Mouse (Mus musculus): ENCODE measurements around the gene Srprb. TPM values are rescaled to one million over a fixed set of nuclear protein-coding genes. Genes with fewer than 3 reads are reported as not detected.

Gene Srprb
- total RNA-seq (2014; rRNA removed) = 41.9 and 43.3 TPM in 2 replicates
- 37.3 and 40.1 TPM in 2 replicates for polyA plus RNA-seq (2015; fragmentation: Nextera tagmentation; extraction: Ambion mirVana)

DNA sequence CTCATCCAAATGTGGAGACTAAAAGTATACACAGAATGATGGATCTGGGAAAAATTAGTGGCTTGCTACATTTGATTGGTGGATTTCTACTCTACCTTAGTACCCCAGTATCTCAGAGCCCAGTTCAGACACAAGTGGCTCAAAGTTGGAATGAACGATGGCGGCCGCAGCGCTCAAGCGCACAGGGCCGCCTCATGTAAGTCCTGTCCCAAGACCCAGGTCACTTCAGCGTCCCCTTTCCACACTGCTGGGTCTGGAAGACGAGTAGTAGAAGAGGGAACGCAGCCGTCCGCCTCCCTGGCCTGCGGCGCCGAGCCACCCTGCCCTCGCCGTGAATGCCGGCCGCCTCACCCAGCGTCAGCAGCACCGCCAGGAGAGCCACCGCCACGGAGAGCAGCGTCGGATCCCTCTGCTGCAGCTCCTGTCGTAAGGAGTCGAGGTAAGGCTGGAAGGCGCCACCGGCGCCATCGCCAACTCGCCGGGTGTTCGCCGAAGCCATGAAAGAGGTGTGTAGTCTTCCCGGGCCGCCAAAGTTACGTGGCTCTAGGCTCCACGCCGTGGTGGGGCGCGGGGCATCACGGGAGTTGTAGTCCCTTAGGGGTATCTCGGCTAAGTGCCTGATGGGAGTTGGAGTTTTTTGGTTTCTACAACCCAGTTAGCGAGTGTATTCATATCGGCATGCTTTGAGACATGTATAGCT is at the start of gene Srprb:
Srprb (minus strand) TSS at position 577 of the 700 bp plus-strand sequence.
- peak within 1 kb of the TSS; percentile 51 for H3K9ac ChIP-seq
- peak within 1 kb of the TSS; percentile 31; the same call in 1 of the 2 replicates for H3K27ac ChIP-seq (ENCODE audit: low read depth, low read length)
- WGBS = under 1% methylated on average over 45 of the region's 45 CpGs
- ATAC-seq (peak; percentile 100), DNase-seq (peak; percentile 94)
- H3K36me3 ChIP-seq (ENCODE audit: insufficient read depth) = peaks cover 17% of the 10 kb centered on the region
- peaks cover 5% of the 10 kb centered on the region; the same call in 1 of the 2 replicates for H3K4me1 ChIP-seq (ENCODE audit: insufficient read depth)
- H3K4me3 ChIP-seq (ENCODE audit: low read depth, low read length) = peak within 1 kb of the TSS; percentile 60
- no peak for TF ChIP-seq CTCF (IDR thresholded peaks at IDR 0.05; ENCODE audit: low read depth)
- H3K9me3 ChIP-seq (ENCODE audit: low read length) = no peaks in the 10 kb centered on the region
- peak within 1 kb of the TSS; percentile 48 for H3K4me2 ChIP-seq (ENCODE audit: low read depth)
- H3K27me3 ChIP-seq (ENCODE audit: insufficient read depth, low read length) = no peaks in the 10 kb centered on the region

DNA sequence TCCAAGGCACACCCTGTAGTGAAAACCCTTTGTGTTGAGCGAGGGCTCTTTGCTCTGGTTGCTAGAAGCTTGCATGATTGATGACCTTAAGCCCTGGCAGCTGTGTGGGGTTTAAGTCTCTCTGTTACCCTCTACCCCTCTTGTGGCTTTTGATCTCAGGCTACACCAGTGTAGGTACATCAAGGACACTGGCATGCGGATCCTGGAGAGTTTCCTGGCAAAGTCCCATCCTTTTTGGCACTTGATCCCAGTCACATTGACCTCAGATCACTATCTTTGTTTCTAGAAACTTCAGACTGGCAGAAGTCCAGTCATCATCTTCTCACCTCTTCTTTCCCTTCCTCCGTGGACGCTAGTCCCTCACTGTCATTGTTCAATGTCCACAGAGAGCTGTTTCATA is 46.7 kb upstream of the Srprb start:
- H3K4me3 ChIP-seq (ENCODE audit: low read depth, low read length) = no peak overlapping the region
- no peak for ATAC-seq
- H3K9ac ChIP-seq = no peak overlapping the region
- no peak for DNase-seq
- H3K27ac ChIP-seq (ENCODE audit: low read depth, low read length) = no peak overlapping the region
- no peak overlapping the region for H3K4me2 ChIP-seq (ENCODE audit: low read depth)
- no peaks in the 10 kb centered on the region for H3K27me3 ChIP-seq (ENCODE audit: insufficient read depth, low read length)
- H3K36me3 ChIP-seq (ENCODE audit: insufficient read depth) = no peaks in the 10 kb centered on the region
- H3K9me3 ChIP-seq (ENCODE audit: low read length) = no peaks in the 10 kb centered on the region; the same call in 1 of the 2 replicates
- TF ChIP-seq CTCF (IDR thresholded peaks at IDR 0.05; ENCODE audit: low read depth) = no peak
- 59% methylated on average over 4 of the region's 4 CpGs for WGBS
- H3K4me1 ChIP-seq (ENCODE audit: insufficient read depth) = no peaks in the 10 kb centered on the region

DNA sequence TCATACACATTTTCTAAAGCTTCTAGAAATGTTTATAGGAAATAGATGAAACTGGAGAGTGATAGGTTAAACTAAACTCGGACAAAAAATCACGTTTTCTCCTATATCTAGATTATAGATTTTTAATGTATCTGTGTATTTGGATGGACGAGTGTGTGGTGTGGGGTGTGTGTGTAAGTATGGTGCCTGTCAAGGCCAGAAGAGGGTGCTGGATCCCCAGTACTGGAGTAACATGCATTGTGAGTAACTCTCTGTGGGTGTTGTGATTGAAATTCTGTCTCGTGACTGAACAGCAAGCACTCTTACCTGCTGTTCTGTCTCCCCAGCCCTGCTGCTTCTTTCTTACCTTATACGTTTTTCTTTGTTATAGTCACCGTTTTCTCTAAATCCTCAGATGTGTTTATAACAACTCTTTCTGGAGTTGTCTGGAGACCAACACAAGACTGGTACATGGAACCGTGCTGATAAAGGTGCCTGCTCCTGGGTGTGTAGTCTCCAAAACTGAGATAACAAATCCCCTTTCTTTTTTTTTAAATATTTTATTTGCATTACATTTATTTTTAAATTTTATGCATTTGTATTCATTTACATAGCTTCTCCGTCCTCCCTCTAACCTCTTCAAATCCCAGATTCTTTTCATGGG is 44.7 kb upstream of the Srprb start:
- Histone ChIP-seq H3K4me1 (ENCODE audit: insufficient read depth) (no peaks in the 10 kb centered on the region), H3K9ac (no peak overlapping the region), H3K27ac (ENCODE audit: low read depth, low read length) (no peak overlapping the region), H3K36me3 (ENCODE audit: insufficient read depth) (no peaks in the 10 kb centered on the region), H3K4me3 (ENCODE audit: low read depth, low read length) (no peak overlapping the region), H3K27me3 (ENCODE audit: insufficient read depth, low read length) (no peaks in the 10 kb centered on the region), H3K4me2 (ENCODE audit: low read depth) (no peak overlapping the region), H3K9me3 (ENCODE audit: low read length) (no peaks in the 10 kb centered on the region)
- peak; percentile 12; the same call in 1 of the 2 replicates for TF ChIP-seq CTCF (IDR thresholded peaks at IDR 0.05; ENCODE audit: low read depth)
- DNase-seq (no peak), ATAC-seq (no peak)
- WGBS = 81% methylated on average over 8 of the region's 8 CpGs

DNA sequence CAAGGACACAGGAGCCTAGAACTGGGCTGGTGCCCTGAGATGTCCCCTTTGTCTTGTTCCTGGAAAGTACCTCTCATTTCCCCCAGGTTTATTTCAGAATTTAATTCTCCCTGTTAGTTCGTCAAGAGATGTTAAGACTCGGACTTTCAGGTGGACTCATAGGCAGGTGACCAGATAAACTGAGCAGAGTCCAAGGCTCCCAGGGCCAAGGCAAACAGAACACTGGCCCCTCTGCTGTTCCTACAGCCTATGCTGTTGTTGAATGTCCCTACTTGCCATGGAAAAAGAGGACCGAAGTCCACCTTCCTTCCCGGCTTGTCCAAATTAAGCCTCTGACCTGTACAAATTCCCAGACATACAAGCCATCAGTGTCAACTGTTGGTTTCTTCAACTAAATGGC is 41.7 kb upstream of the Srprb start:
- Histone ChIP-seq H3K4me1 (ENCODE audit: insufficient read depth) (no peaks in the 10 kb centered on the region), H3K27me3 (ENCODE audit: insufficient read depth, low read length) (no peaks in the 10 kb centered on the region), H3K9me3 (ENCODE audit: low read length) (no peaks in the 10 kb centered on the region), H3K27ac (ENCODE audit: low read depth, low read length) (no peak overlapping the region), H3K36me3 (ENCODE audit: insufficient read depth) (no peaks in the 10 kb centered on the region), H3K4me2 (ENCODE audit: low read depth) (no peak overlapping the region), H3K9ac (no peak overlapping the region), H3K4me3 (ENCODE audit: low read depth, low read length) (no peak overlapping the region)
- DNase-seq = no peak
- 94% methylated on average over 4 of the region's 4 CpGs for WGBS
- TF ChIP-seq CTCF (IDR thresholded peaks at IDR 0.05; ENCODE audit: low read depth) = no peak
- no peak for ATAC-seq

DNA sequence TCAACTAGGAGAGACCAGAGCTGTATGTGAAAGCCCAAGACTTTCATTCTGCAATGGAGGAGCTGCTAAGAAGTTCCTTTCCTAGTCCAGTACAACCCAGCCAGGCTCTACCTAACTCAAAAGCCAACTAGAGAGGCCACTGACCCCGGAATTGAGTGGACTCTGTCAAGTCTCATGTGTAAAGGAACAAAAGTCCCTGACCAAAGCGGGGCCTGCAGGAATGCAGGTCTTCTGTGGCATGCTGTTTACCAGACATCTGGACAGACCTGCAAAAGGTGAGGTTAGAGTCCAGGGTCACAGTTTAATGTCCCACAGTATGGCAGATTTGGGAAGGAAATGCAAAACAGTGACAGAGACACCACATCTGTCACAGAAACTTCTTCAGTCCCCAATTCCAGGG is 39.3 kb upstream of the Srprb start:
- no peak overlapping the region for H3K4me2 ChIP-seq (ENCODE audit: low read depth)
- no peaks in the 10 kb centered on the region for H3K36me3 ChIP-seq (ENCODE audit: insufficient read depth)
- ATAC-seq (no peak), DNase-seq (no peak)
- H3K4me1 ChIP-seq (ENCODE audit: insufficient read depth) = no peaks in the 10 kb centered on the region
- H3K9me3 ChIP-seq (ENCODE audit: low read length) = no peaks in the 10 kb centered on the region
- H3K4me3 ChIP-seq (ENCODE audit: low read depth, low read length) = no peak overlapping the region
- no peak overlapping the region for H3K27ac ChIP-seq (ENCODE audit: low read depth, low read length)
- no peaks in the 10 kb centered on the region for H3K27me3 ChIP-seq (ENCODE audit: insufficient read depth, low read length)
- no peak for TF ChIP-seq CTCF (IDR thresholded peaks at IDR 0.05; ENCODE audit: low read depth)
- WGBS = 78% methylated on average over 2 of the region's 2 CpGs
- no peak overlapping the region for H3K9ac ChIP-seq

DNA sequence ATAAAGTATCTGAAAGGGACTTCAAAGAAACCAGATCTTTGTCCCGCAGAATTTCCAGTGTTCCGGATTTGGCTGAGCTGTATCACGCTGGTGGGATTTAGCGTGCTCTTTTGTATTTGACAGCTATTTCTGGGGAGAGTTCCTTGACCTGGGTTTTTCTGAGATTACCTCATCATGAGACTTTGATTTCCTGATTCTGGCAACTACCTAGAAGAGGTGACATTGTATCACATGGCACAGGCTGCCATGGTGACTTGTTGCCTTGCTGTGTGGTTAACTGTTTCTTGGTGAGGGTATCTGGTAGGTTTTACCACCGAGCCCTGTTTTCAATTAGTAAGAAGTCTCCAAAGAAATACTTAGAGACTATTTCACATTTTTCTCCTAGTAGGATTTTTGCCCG is 37.5 kb upstream of the Srprb start:
- H3K9me3 ChIP-seq (ENCODE audit: low read length) = no peaks in the 10 kb centered on the region
- no peak overlapping the region for H3K9ac ChIP-seq
- no peak overlapping the region for H3K27ac ChIP-seq (ENCODE audit: low read depth, low read length)
- H3K4me3 ChIP-seq (ENCODE audit: low read depth, low read length) = no peak overlapping the region
- no peak for DNase-seq
- 90% methylated on average over 6 of the region's 6 CpGs for WGBS
- no peaks in the 10 kb centered on the region for H3K4me1 ChIP-seq (ENCODE audit: insufficient read depth)
- no peak for TF ChIP-seq CTCF (IDR thresholded peaks at IDR 0.05; ENCODE audit: low read depth)
- H3K4me2 ChIP-seq (ENCODE audit: low read depth) = no peak overlapping the region
- no peak for ATAC-seq
- H3K36me3 ChIP-seq (ENCODE audit: insufficient read depth) = no peaks in the 10 kb centered on the region
- H3K27me3 ChIP-seq (ENCODE audit: insufficient read depth, low read length) = no peaks in the 10 kb centered on the region

DNA sequence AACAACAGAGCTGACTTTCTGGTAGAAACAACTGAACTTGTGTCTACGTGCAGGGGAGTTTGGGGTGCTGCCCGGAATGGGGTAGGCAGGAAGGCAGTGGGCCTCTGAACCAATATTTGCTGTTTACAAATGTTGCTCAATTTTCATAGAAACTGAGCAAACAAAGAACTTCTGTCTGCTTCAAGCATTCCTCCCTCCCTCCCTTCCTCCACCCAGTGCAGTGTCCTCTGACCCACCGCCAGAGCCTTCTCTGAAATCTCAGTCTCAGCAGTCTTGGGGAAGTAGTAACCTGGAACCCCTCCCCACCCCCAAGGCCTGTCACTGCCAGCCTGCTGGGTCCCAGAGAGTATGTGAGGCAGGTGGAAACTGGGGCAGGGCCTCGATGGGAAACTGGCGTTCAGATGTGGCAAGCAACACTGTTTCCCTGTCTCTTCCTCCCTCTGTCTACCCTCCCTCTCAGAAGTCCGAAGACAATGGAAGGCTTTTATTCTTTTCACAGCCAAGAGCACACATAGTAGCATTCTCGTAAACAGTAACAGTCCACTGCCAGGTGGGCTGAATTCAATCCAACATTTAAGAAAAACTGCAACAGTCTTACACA is 32.7 kb upstream of the Srprb start:
- ATAC-seq (no peak), DNase-seq (no peak)
- Histone ChIP-seq H3K4me2 (ENCODE audit: low read depth) (no peak overlapping the region), H3K27ac (ENCODE audit: low read depth, low read length) (no peak overlapping the region), H3K27me3 (ENCODE audit: insufficient read depth, low read length) (no peaks in the 10 kb centered on the region), H3K4me3 (ENCODE audit: low read depth, low read length) (no peak overlapping the region), H3K9me3 (ENCODE audit: low read length) (no peaks in the 10 kb centered on the region), H3K36me3 (ENCODE audit: insufficient read depth) (no peaks in the 10 kb centered on the region), H3K9ac (no peak overlapping the region), H3K4me1 (ENCODE audit: insufficient read depth) (no peaks in the 10 kb centered on the region)
- no peak for TF ChIP-seq CTCF (IDR thresholded peaks at IDR 0.05; ENCODE audit: low read depth)
- WGBS = 52% methylated on average over 7 of the region's 7 CpGs
